Mouse (Mus musculus): ENCODE measurements around the gene Pomt1.

The Pomt1 gene

GRCm38 (mm10) chr2:32222057-32222456 lies 14.3 kb upstream of the Pomt1 start:
- DNase-seq, result no peak

- DNase-seq, result no peak
Observed at GRCm38 (mm10) chr2:32235433-32235832, 957 bp upstream of the Pomt1 start.

- peak; percentile 84 for DNase-seq
Observed at GRCm38 (mm10) chr2:32236760-32237487, 534 bp downstream of the Pomt1 start.

GRCm38 (mm10) chr2:32237571-32237970 lies 1.2 kb downstream of the Pomt1 start:
- DNase-seq, result no peak

GRCm38 (mm10) chr2:32238708-32239435 lies 2.5 kb downstream of the Pomt1 start:
- no peak for DNase-seq

GRCm38 (mm10) chr2:32240591-32240990 lies 4.2 kb downstream of the Pomt1 start:
- no peak for DNase-seq

GRCm38 (mm10) chr2:32242986-32243385 lies 6.6 kb downstream of the Pomt1 start:
- DNase-seq, result peak; percentile 65

GRCm38 (mm10) chr2:32246741-32247140 lies 10.4 kb downstream of the Pomt1 start:
- no peak for DNase-seq

- DNase-seq, result peak; percentile 68
Observed at GRCm38 (mm10) chr2:32248377-32249361, 12.3 kb downstream of the Pomt1 start.

- DNase-seq, result peak; percentile 42
Observed at GRCm38 (mm10) chr2:32251791-32252527, 15.6 kb downstream of the Pomt1 start.

- no peak for DNase-seq
Observed at GRCm38 (mm10) chr2:32252658-32253057, 16.3 kb downstream of the Pomt1 start.

GRCm38 (mm10) chr2:32253352-32253751 lies 17.0 kb downstream of the Pomt1 start:
- no peak for DNase-seq

GRCm38 (mm10) chr2:32254563-32254962 lies 18.2 kb downstream of the Pomt1 start:
- no peak for DNase-seq

- DNase-seq, result no peak
Observed at GRCm38 (mm10) chr2:32256273-32256672, 19.9 kb downstream of the Pomt1 start.

- DNase-seq, result peak; percentile 86
Observed at GRCm38 (mm10) chr2:32258887-32259533, 22.6 kb downstream of the Pomt1 start.

- peak; percentile 94 for DNase-seq
Observed at GRCm38 (mm10) chr2:32259657-32260417, 23.4 kb downstream of the Pomt1 start, which contains the start of gene Uck1. Uck1 (minus strand) TSS chr2:32260159.

GRCm38 (mm10) chr2:32260635-32261034 lies 24.2 kb downstream of the Pomt1 start:
- peak; percentile 60 for DNase-seq

- DNase-seq, result no peak
Observed at GRCm38 (mm10) chr2:32275823-32276222, 39.4 kb downstream of the Pomt1 start.

- no peak for DNase-seq
Observed at GRCm38 (mm10) chr2:32282289-32282688, 45.9 kb downstream of the Pomt1 start.

- DNase-seq, result peak; percentile 84
Observed at GRCm38 (mm10) chr2:32282727-32283126, 46.3 kb downstream of the Pomt1 start.

GRCm38 (mm10) chr2:32283986-32284385 lies 47.6 kb downstream of the Pomt1 start:
- no peak for DNase-seq
